In the genomic region with DNA sequence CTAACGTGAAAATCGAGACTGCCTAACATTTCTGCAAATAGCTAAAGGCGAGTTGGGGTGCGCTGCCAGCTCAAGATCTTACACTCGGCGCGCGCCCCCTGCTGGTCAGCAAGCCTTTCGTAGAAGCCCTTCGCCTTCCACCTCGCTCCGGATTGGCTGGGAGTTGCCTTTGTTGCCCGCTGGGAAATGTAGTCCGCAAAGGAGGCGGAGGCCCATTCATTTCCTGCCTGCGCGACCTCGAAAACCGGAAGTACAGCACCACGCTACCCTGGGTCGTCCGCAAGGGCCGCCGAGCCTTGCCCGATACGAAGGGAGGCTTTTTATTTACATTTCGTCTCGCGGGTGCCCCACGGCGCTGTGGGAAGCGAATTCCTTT, we compare ENCODE assay signal across 7 mouse cellular contexts. TPM values are rescaled to one million over a fixed set of nuclear protein-coding genes. Genes with fewer than 3 reads are reported as not detected.
A peak's percentile ranks its signal among the peaks of the same experiment; 100 is the strongest.
DNase-seq lines count a peak whose midpoint lies in the region; ATAC-seq lines count a peak whose summit lies in the region.

No protein-coding gene starts in this region.

- peak overlapping the region; percentile 72 for H3K4me3 ChIP-seq in embryonic facial prominence, embryonic 12.5 days
- H3K4me3 ChIP-seq in limb, embryonic 11.5 days (ENCODE audit: low read depth, low read length), result peak overlapping the region; percentile 65
- peak overlapping the region; percentile 64 for H3K4me3 ChIP-seq in midbrain, embryonic 14.5 days (replicated peaks; ENCODE audit: low read depth, low read length)

- H3K27ac ChIP-seq in embryonic facial prominence, embryonic 12.5 days, result peak overlapping the region; percentile 74
- peak overlapping the region; percentile 56; the same call in 1 of the 2 replicates for H3K27ac ChIP-seq in limb, embryonic 11.5 days (replicated peaks; ENCODE audit: low read depth, low read length)
- peak overlapping the region; percentile 79 for H3K27ac ChIP-seq in midbrain, embryonic 14.5 days (replicated peaks; ENCODE audit: low read depth, low read length)

- WGBS in embryonic facial prominence, embryonic 12.5 days, result under 1% methylated on average over 32 of the region's 32 CpGs
- under 1% methylated on average over 32 of the region's 32 CpGs for WGBS in limb, embryonic 11.5 days
- WGBS in midbrain, embryonic 14.5 days, result under 1% methylated on average over 32 of the region's 32 CpGs

- H3K4me2 ChIP-seq in embryonic facial prominence, embryonic 12.5 days (replicated peaks), result peak overlapping the region; percentile 51
- H3K4me2 ChIP-seq in limb, embryonic 11.5 days (ENCODE audit: low read depth, severe bottlenecking), result peak overlapping the region; percentile 67
- peak overlapping the region; percentile 61 for H3K4me2 ChIP-seq in midbrain, embryonic 14.5 days (ENCODE audit: low read length)

- H3K4me1 ChIP-seq in embryonic facial prominence, embryonic 12.5 days, result peaks cover 28% of the 10 kb centered on the region
- peaks cover 6% of the 10 kb centered on the region; the same call in 1 of the 2 replicates for H3K4me1 ChIP-seq in limb, embryonic 11.5 days (ENCODE audit: control insufficient read depth, insufficient read depth, low read length)
- peaks cover 21% of the 10 kb centered on the region for H3K4me1 ChIP-seq in midbrain, embryonic 14.5 days (ENCODE audit: control insufficient read depth, insufficient read depth, low read length)

- H3K9ac ChIP-seq in embryonic facial prominence, embryonic 12.5 days, result peak overlapping the region; percentile 24; the same call in 1 of the 2 replicates
- no peak overlapping the region for H3K9ac ChIP-seq in limb, embryonic 11.5 days (ENCODE audit: low read length)
- peak overlapping the region; percentile 43 for H3K9ac ChIP-seq in midbrain, embryonic 14.5 days (replicated peaks; ENCODE audit: low read length)

- peaks cover 26% of the 10 kb centered on the region for H3K36me3 ChIP-seq in embryonic facial prominence, embryonic 12.5 days
- H3K36me3 ChIP-seq in limb, embryonic 11.5 days (ENCODE audit: control insufficient read depth, insufficient read depth, low read length), result peaks cover 4% of the 10 kb centered on the region; the same call in 1 of the 2 replicates
- peaks cover 28% of the 10 kb centered on the region for H3K36me3 ChIP-seq in midbrain, embryonic 14.5 days (ENCODE audit: control insufficient read depth, insufficient read depth, low read length)

- peak; percentile 90 for ATAC-seq in embryonic facial prominence, embryonic 12.5 days (ENCODE audit: insufficient number of reproducible peaks, insufficient read depth, low FRiP score, low TSS enrichment)
- peak; percentile 83 for ATAC-seq in limb, embryonic 11.5 days (ENCODE audit: insufficient number of reproducible peaks, low FRiP score, low TSS enrichment, low read depth)
- peak; percentile 91 for ATAC-seq in midbrain, embryonic 14.5 days (ENCODE audit: low FRiP score, low TSS enrichment)

- H3K9me3 ChIP-seq in embryonic facial prominence, embryonic 12.5 days, result no peaks in the 10 kb centered on the region
- H3K9me3 ChIP-seq in limb, embryonic 11.5 days (ENCODE audit: control insufficient read depth, low read length), result no peaks in the 10 kb centered on the region
- H3K9me3 ChIP-seq in midbrain, embryonic 14.5 days (ENCODE audit: control insufficient read depth, low read length), result no peaks in the 10 kb centered on the region

- DNase-seq in adrenal gland, postnatal 25 days, result peak; percentile 99
- peak; percentile 100 for DNase-seq in heart, adult 11 months
- peak; percentile 98 for DNase-seq in kidney, adult 18-20 months
- DNase-seq in limb, embryonic 11.5 days (ENCODE audit: low spot score), result peak; percentile 99
- peak; percentile 100 for DNase-seq in midbrain, embryonic 14.5 days
- DNase-seq in spleen, adult 18-20 months, result peak; percentile 94 to 98

- H3K27me3 ChIP-seq in embryonic facial prominence, embryonic 12.5 days, result no peaks in the 10 kb centered on the region
- H3K27me3 ChIP-seq in limb, embryonic 11.5 days (ENCODE audit: control insufficient read depth, insufficient read depth, low read length), result no peaks in the 10 kb centered on the region
- no peaks in the 10 kb centered on the region for H3K27me3 ChIP-seq in midbrain, embryonic 14.5 days (ENCODE audit: control insufficient read depth, insufficient read depth, low read length)

RNA-seq across cellular contexts. Expression of a gene that starts 0.8 kb away (rescaled TPM):
- 30.0 and 32.0 TPM in 2 replicates for total RNA-seq in adrenal gland, postnatal 25 days (2021)
- 15.3 and 15.5 TPM in 2 replicates for polyA plus RNA-seq in embryonic facial prominence, embryonic 12.5 days (2016; fragmentation: Nextera tagmentation; extraction: Ambion mirVana)
- polyA plus RNA-seq in limb, embryonic 11.5 days (2014; fragmentation: Nextera tagmentation; extraction: Ambion mirVana), result 12.5 and 12.8 TPM in 2 replicates
- 16.9 and 21.4 TPM in 2 replicates for polyA plus RNA-seq in midbrain, embryonic 14.5 days (2014; fragmentation: Nextera tagmentation; extraction: Ambion mirVana)

RNA-seq across cellular contexts. Expression of a gene that starts 20.7 kb away (rescaled TPM):
- 25.1 and 28.8 TPM in 2 replicates for total RNA-seq in adrenal gland, postnatal 25 days (2021)
- 2.7 and 3.5 TPM in 2 replicates for polyA plus RNA-seq in embryonic facial prominence, embryonic 12.5 days (2016; fragmentation: Nextera tagmentation; extraction: Ambion mirVana)
- 3.2 and 3.8 TPM in 2 replicates for polyA plus RNA-seq in limb, embryonic 11.5 days (2014; fragmentation: Nextera tagmentation; extraction: Ambion mirVana)
- polyA plus RNA-seq in midbrain, embryonic 14.5 days (2014; fragmentation: Nextera tagmentation; extraction: Ambion mirVana), result 0.78 and 1.6 TPM in 2 replicates

RNA-seq across cellular contexts. Expression of a gene that starts 36.8 kb away (rescaled TPM):
- 59.7 and 102 TPM in 2 replicates for total RNA-seq in adrenal gland, postnatal 25 days (2021)
- 56.6 and 67.4 TPM in 2 replicates for polyA plus RNA-seq in embryonic facial prominence, embryonic 12.5 days (2016; fragmentation: Nextera tagmentation; extraction: Ambion mirVana)
- polyA plus RNA-seq in limb, embryonic 11.5 days (2014; fragmentation: Nextera tagmentation; extraction: Ambion mirVana), result 58.7 and 66.0 TPM in 2 replicates
- 6.4 and 11.6 TPM in 2 replicates for polyA plus RNA-seq in midbrain, embryonic 14.5 days (2014; fragmentation: Nextera tagmentation; extraction: Ambion mirVana)

RNA-seq across cellular contexts. Expression of a gene that starts 37.1 kb away (rescaled TPM):
- total RNA-seq in adrenal gland, postnatal 25 days (2021), result 40.4 and 41.3 TPM in 2 replicates
- polyA plus RNA-seq in embryonic facial prominence, embryonic 12.5 days (2016; fragmentation: Nextera tagmentation; extraction: Ambion mirVana), result 41.4 and 43.4 TPM in 2 replicates
- polyA plus RNA-seq in limb, embryonic 11.5 days (2014; fragmentation: Nextera tagmentation; extraction: Ambion mirVana), result 34.3 and 37.0 TPM in 2 replicates
- 22.3 and 26.7 TPM in 2 replicates for polyA plus RNA-seq in midbrain, embryonic 14.5 days (2014; fragmentation: Nextera tagmentation; extraction: Ambion mirVana)

RNA-seq across cellular contexts. Expression of a gene that starts 44.2 kb away (rescaled TPM):
- total RNA-seq in adrenal gland, postnatal 25 days (2021), result not detected in 2 replicates
- not detected in 2 replicates for polyA plus RNA-seq in embryonic facial prominence, embryonic 12.5 days (2016; fragmentation: Nextera tagmentation; extraction: Ambion mirVana)
- polyA plus RNA-seq in limb, embryonic 11.5 days (2014; fragmentation: Nextera tagmentation; extraction: Ambion mirVana), result not detected in 2 replicates
- polyA plus RNA-seq in midbrain, embryonic 14.5 days (2014; fragmentation: Nextera tagmentation; extraction: Ambion mirVana), result not detected in 2 replicates

Comparison
In these comparisons a context has a peak if more than half of its experiments do, and no peak if none do; other contexts are left out.
1. Peak in every context shown above with its lines: DNase-seq, ATAC-seq, H3K4me3 ChIP-seq and H3K27ac ChIP-seq.